10 mouse cellular contexts compared by ENCODE assay signal in genomic region chr7:99077234-99077633, GRCm38 (mm10).
DNase-seq lines count a peak whose midpoint lies in the region; ATAC-seq lines count a peak whose summit lies in the region.
"Had no signal": no experiment of that assay in that cellular context is flagged by ENCODE, and none has a peak within 500 bp of the region (broad histone marks: within the 10 kb centered on the region; RNA-seq: fewer than 3 reads in every experiment).

No protein-coding gene starts in this region.

- peaks cover 25% of the 10 kb centered on the region for H3K4me1 ChIP-seq in lung, embryonic 16.5 days (replicated peaks; ENCODE audit: control insufficient read depth, insufficient read depth, low read length)

- peak; percentile 68 to 76 for DNase-seq in kidney, postnatal 4 days
- no peak for DNase-seq in kidney, adult 8-10 months
- peak; percentile 43 for DNase-seq in NIH3T3 (ENCODE audit: low read depth)
- DNase-seq in fibroblast of lung, adult 2 months (ENCODE audit: low read depth) = peak; percentile 77
- no peak for DNase-seq in yolk sac, embryonic 10.5 days (ENCODE audit: low spot score)
- DNase-seq in natural killer cell, adult 2 months (ENCODE audit: low spot score in 2 of 2) = no peak
- DNase-seq: right cerebral cortex, postnatal 14 days; thymus, adult 18-20 months had no signal

- H3K4me2 ChIP-seq in lung, embryonic 16.5 days (ENCODE audit: low read depth, low read length) = no peak overlapping the region
- H3K4me2 ChIP-seq: forebrain, embryonic 13.5 days had no signal

- H3K27me3 ChIP-seq in lung, embryonic 16.5 days (ENCODE audit: control insufficient read depth, insufficient read depth, low read depth, low read length) = no peaks in the 10 kb centered on the region
- H3K27me3 ChIP-seq: forebrain, embryonic 13.5 days had no signal

- no peaks in the 10 kb centered on the region for H3K9me3 ChIP-seq in lung, embryonic 16.5 days (ENCODE audit: control insufficient read depth, low read length)
- H3K9me3 ChIP-seq: forebrain, embryonic 13.5 days had no signal

- 33% methylated on average over 8 of the region's 8 CpGs for WGBS in lung, embryonic 16.5 days

- H3K27ac ChIP-seq in lung, embryonic 16.5 days (ENCODE audit: low read length) = peak overlapping the region; percentile 58; the same call in 1 of the 2 replicates
- H3K27ac ChIP-seq: forebrain, embryonic 13.5 days had no signal

- no peak overlapping the region for H3K9ac ChIP-seq in lung, embryonic 16.5 days (ENCODE audit: low read length)
- H3K9ac ChIP-seq: forebrain, embryonic 13.5 days had no signal

- peak; percentile 82 for ATAC-seq in lung, embryonic 16.5 days (ENCODE audit: low read depth)
- ATAC-seq: forebrain, embryonic 13.5 days had no signal

- no peak overlapping the region for H3K4me3 ChIP-seq in lung, embryonic 16.5 days (ENCODE audit: low read length)
- H3K4me3 ChIP-seq: forebrain, embryonic 13.5 days had no signal

- H3K36me3 ChIP-seq in lung, embryonic 16.5 days (ENCODE audit: control insufficient read depth, insufficient read depth, low read length) = no peaks in the 10 kb centered on the region

Comparison
In these comparisons a context has a peak if more than half of its experiments do, and no peak if none do; other contexts are left out.
1. DNase-seq: peak in kidney, postnatal 4 days (2 of 2), NIH3T3 (single experiment) and fibroblast of lung, adult 2 months (single experiment); none in kidney, adult 8-10 months (0 of 2), yolk sac, embryonic 10.5 days (single experiment) and natural killer cell, adult 2 months (0 of 2).